Mouse (Mus musculus): ENCODE measurements around the gene Spi1.
A peak's percentile ranks its signal among the peaks of the same experiment; 100 is the strongest.
"Not testable (repeated sequence)": the region's sequence is repeated elsewhere in the genome, so short reads cannot be mapped to it uniquely, and the experiment has no call there.

Spi1 gene

GRCm38 (mm10) chr2:91097015-91097414 lies 14.8 kb downstream of the Spi1 start:
- no peak for DNase-seq

- DNase-seq = no peak
Measured at GRCm38 (mm10) chr2:91098156-91098555, 16.0 kb downstream of the Spi1 start.

- DNase-seq = peak; percentile 96
Measured at GRCm38 (mm10) chr2:91101124-91101740, 19.0 kb downstream of the Spi1 start.

- no peak for DNase-seq
Measured at GRCm38 (mm10) chr2:91108156-91108555, 26.0 kb downstream of the Spi1 start.

- no peak for DNase-seq
Measured at GRCm38 (mm10) chr2:91109241-91109640, 27.1 kb downstream of the Spi1 start.

GRCm38 (mm10) chr2:91109807-91110385 lies 27.7 kb downstream of the Spi1 start:
- DNase-seq = no peak

GRCm38 (mm10) chr2:91110429-91110828 lies 28.2 kb downstream of the Spi1 start:
- DNase-seq = no peak

- DNase-seq = not testable (repeated sequence)
Measured at GRCm38 (mm10) chr2:91111832-91112231, 29.6 kb downstream of the Spi1 start.

GRCm38 (mm10) chr2:91112491-91112890 lies 30.3 kb downstream of the Spi1 start:
- peak; percentile 33 for DNase-seq

GRCm38 (mm10) chr2:91113334-91113733 lies 31.1 kb downstream of the Spi1 start:
- no peak for DNase-seq

GRCm38 (mm10) chr2:91113852-91114251 lies 31.7 kb downstream of the Spi1 start:
- DNase-seq = no peak

- peak; percentile 98 for DNase-seq
Measured at GRCm38 (mm10) chr2:91114781-91115577, 32.8 kb downstream of the Spi1 start.

- DNase-seq = no peak
Measured at GRCm38 (mm10) chr2:91115578-91115970, 33.4 kb downstream of the Spi1 start.

- no peak for DNase-seq
Measured at GRCm38 (mm10) chr2:91116842-91117241, 34.7 kb downstream of the Spi1 start.

GRCm38 (mm10) chr2:91117585-91118275 lies 35.5 kb downstream of the Spi1 start, which contains the start of gene Mybpc3:
Mybpc3 (plus strand) TSS chr2:91118144.
- no peak for DNase-seq

- no peak for DNase-seq
Measured at GRCm38 (mm10) chr2:91118647-91119046, 36.5 kb downstream of the Spi1 start.

- DNase-seq = no peak
Measured at GRCm38 (mm10) chr2:91119061-91119460, 36.9 kb downstream of the Spi1 start.

GRCm38 (mm10) chr2:91119551-91119950 lies 37.4 kb downstream of the Spi1 start:
- DNase-seq = no peak

GRCm38 (mm10) chr2:91120261-91120671 lies 38.1 kb downstream of the Spi1 start:
- no peak for DNase-seq

GRCm38 (mm10) chr2:91121011-91121410 lies 38.8 kb downstream of the Spi1 start:
- no peak for DNase-seq

GRCm38 (mm10) chr2:91121497-91121896 lies 39.3 kb downstream of the Spi1 start:
- no peak for DNase-seq

- no peak for DNase-seq
Measured at GRCm38 (mm10) chr2:91123521-91123920, 41.3 kb downstream of the Spi1 start.

GRCm38 (mm10) chr2:91125101-91125500 lies 42.9 kb downstream of the Spi1 start:
- no peak for DNase-seq

Data from lung, postnatal 10 days (tissue).